Mouse (Mus musculus): ENCODE results near the gene Cnot11. TPM values are rescaled to one million over a fixed set of nuclear protein-coding genes. Genes with fewer than 3 reads are reported as not detected.

Gene Cnot11
- polyA plus RNA-seq (2014; fragmentation: Nextera tagmentation; extraction: Ambion mirVana), result 26.8 and 29.0 TPM in 2 replicates

DNA sequence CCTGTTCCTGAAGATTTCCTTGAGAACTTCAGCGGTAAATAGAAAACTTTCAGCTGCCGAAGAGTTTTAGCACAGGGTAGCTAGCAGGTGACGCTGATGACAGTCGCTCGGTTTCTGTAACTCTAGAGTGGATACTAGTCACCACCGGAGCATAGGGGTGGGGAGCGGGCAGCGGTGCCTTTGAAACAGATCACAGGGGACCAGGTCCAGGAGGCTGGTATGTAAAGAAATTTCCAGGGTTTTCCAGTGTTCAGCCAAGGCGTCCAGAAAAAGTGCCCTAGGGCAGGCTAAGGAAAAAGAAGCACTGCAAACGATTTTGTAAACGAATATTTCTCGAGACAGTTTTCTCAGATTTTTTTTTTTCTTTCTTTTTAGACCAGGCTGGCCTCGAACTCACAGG, at the start of gene Cnot11:
Gene Cnot11, plus strand, starts transcription at position 162 of the 400 bp plus-strand sequence.
- Histone ChIP-seq H3K27ac (ENCODE audit: low read depth) (peak within 1 kb of the TSS; percentile 88), H3K4me1 (ENCODE audit: insufficient read depth) (0 out of 2 replicates have a peak, but pooled peaks cover 7% of the 10 kb centered on the region), H3K27me3 (ENCODE audit: insufficient read depth, low read length) (no peaks in the 10 kb centered on the region), H3K36me3 (ENCODE audit: insufficient read depth) (peaks cover 21% of the 10 kb centered on the region), H3K4me3 (ENCODE audit: low read depth, low read length) (peak within 1 kb of the TSS; percentile 95), H3K9ac (peak within 1 kb of the TSS; percentile 91), H3K9me3 (ENCODE audit: low read depth, low read length) (no peaks in the 10 kb centered on the region), H3K4me2 (peak within 1 kb of the TSS; percentile 85)
- TF ChIP-seq CTCF (IDR thresholded peaks at IDR 0.05; ENCODE audit: low read depth), result no peak
- DNase-seq (no peak), ATAC-seq (ENCODE audit: insufficient read depth) (no peak)
- whole genome bisulfite sequencing, result 27% methylated on average over 13 of the region's 13 CpGs

DNA sequence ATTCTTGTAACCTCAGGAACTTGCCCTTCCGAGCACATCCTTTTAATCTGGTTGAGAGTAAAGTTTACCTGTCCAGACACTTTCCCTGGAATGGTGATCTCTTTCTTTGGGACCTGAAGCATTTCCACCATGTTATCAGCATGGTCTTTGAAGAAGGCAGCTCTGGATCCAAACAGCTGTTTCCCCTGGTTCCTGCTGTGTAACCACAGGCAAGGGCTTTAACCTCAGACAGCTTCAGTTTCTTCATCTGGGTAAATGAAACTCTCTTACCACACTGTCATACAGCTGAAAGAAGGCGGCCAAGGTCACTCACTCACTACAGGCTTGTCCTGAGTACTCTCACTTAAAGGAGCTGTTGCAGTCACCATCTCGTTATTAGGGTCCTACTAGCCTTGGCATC, 47.4 kb upstream of the Cnot11 start:
- WGBS, result 71% methylated on average over 3 of the region's 3 CpGs
- H3K27me3 ChIP-seq (ENCODE audit: insufficient read depth, low read length), result no peaks in the 10 kb centered on the region
- DNase-seq, result no peak
- H3K36me3 ChIP-seq (ENCODE audit: insufficient read depth), result no peaks in the 10 kb centered on the region
- no peaks in the 10 kb centered on the region for H3K4me1 ChIP-seq (ENCODE audit: insufficient read depth)
- no peak for TF ChIP-seq CTCF (IDR thresholded peaks at IDR 0.05; ENCODE audit: low read depth)
- H3K4me3 ChIP-seq (ENCODE audit: low read depth, low read length), result no peak overlapping the region
- no peak overlapping the region for H3K27ac ChIP-seq (ENCODE audit: low read depth)
- no peak for ATAC-seq (ENCODE audit: insufficient read depth)
- H3K9ac ChIP-seq, result no peak overlapping the region
- H3K4me2 ChIP-seq, result no peak overlapping the region
- no peaks in the 10 kb centered on the region for H3K9me3 ChIP-seq (ENCODE audit: low read depth, low read length)

- no peak for DNase-seq
Observed at GRCm38 (mm10) chr1:39493165-39493564, 41.6 kb upstream of the Cnot11 start.

GRCm38 (mm10) chr1:39493664-39494063, 41.1 kb upstream of the Cnot11 start:
- no peak for DNase-seq
- no peak overlapping the region for H3K4me2 ChIP-seq
- H3K9ac ChIP-seq, result no peak overlapping the region
- no peaks in the 10 kb centered on the region for H3K36me3 ChIP-seq (ENCODE audit: insufficient read depth)
- WGBS, result 67% methylated on average over 3 of the region's 3 CpGs
- H3K27me3 ChIP-seq (ENCODE audit: insufficient read depth, low read length), result no peaks in the 10 kb centered on the region
- no peak overlapping the region for H3K4me3 ChIP-seq (ENCODE audit: low read depth, low read length)
- TF ChIP-seq CTCF (IDR thresholded peaks at IDR 0.05; ENCODE audit: low read depth), result no peak
- H3K27ac ChIP-seq (ENCODE audit: low read depth), result no peak overlapping the region
- no peaks in the 10 kb centered on the region for H3K4me1 ChIP-seq (ENCODE audit: insufficient read depth)
- no peak for ATAC-seq (ENCODE audit: insufficient read depth)
- H3K9me3 ChIP-seq (ENCODE audit: low read depth, low read length), result no peaks in the 10 kb centered on the region

More at GRCm38 (mm10) chr1:39493165-39493564, 41.6 kb upstream of the Cnot11 start:
- no peaks in the 10 kb centered on the region for H3K9me3 ChIP-seq (ENCODE audit: low read depth, low read length)
- no peak overlapping the region for H3K4me3 ChIP-seq (ENCODE audit: low read depth, low read length)
- H3K9ac ChIP-seq, result no peak overlapping the region
- WGBS, result 73% methylated on average over 5 of the region's 5 CpGs
- H3K27me3 ChIP-seq (ENCODE audit: insufficient read depth, low read length), result no peaks in the 10 kb centered on the region
- no peak for TF ChIP-seq CTCF (IDR thresholded peaks at IDR 0.05; ENCODE audit: low read depth)
- no peaks in the 10 kb centered on the region for H3K4me1 ChIP-seq (ENCODE audit: insufficient read depth)
- H3K27ac ChIP-seq (ENCODE audit: low read depth), result no peak overlapping the region
- no peaks in the 10 kb centered on the region for H3K36me3 ChIP-seq (ENCODE audit: insufficient read depth)
- no peak for ATAC-seq (ENCODE audit: insufficient read depth)
- H3K4me2 ChIP-seq, result no peak overlapping the region

DNA sequence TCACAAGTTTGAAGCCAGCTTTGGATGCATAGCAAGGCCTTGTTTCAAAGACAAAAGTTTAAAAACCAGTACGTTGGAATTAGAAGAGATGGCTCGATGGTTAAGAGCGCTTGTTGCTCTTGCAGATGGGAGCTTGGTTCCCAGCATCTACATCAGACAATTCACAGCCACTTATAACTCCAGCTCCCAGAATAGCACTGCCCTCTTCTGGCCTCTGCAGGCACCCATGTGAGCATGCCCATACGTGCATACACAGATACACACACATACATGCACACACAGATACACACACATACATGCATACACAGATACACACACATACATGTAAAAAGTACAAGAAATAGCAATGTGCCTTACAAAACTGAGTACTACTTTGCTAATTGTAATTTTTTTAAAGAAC, 37.8 kb upstream of the Cnot11 start:
- H3K27ac ChIP-seq (ENCODE audit: low read depth), result no peak overlapping the region
- WGBS, result 92% methylated on average over 4 of the region's 4 CpGs

GRCm38 (mm10) chr1:39497748-39498147, 37.0 kb upstream of the Cnot11 start:
- DNase-seq, result no peak
- Histone ChIP-seq H3K27ac (ENCODE audit: low read depth) (no peak overlapping the region), H3K9ac (no peak overlapping the region), H3K4me2 (no peak overlapping the region), H3K4me3 (ENCODE audit: low read depth, low read length) (no peak overlapping the region), H3K27me3 (ENCODE audit: insufficient read depth, low read length) (no peaks in the 10 kb centered on the region), H3K9me3 (ENCODE audit: low read depth, low read length) (no peaks in the 10 kb centered on the region), H3K4me1 (ENCODE audit: insufficient read depth) (no peaks in the 10 kb centered on the region), H3K36me3 (ENCODE audit: insufficient read depth) (no peaks in the 10 kb centered on the region)
- 87% methylated on average over 11 of the region's 11 CpGs for WGBS
- ATAC-seq (ENCODE audit: insufficient read depth), result no peak
- TF ChIP-seq CTCF (IDR thresholded peaks at IDR 0.05; ENCODE audit: low read depth), result peak; percentile 24

More for the DNA sequence above, 37.8 kb upstream of the Cnot11 start:
- Histone ChIP-seq H3K27me3 (ENCODE audit: insufficient read depth, low read length) (no peaks in the 10 kb centered on the region), H3K4me1 (ENCODE audit: insufficient read depth) (no peaks in the 10 kb centered on the region), H3K9me3 (ENCODE audit: low read depth, low read length) (no peaks in the 10 kb centered on the region), H3K4me2 (no peak overlapping the region), H3K9ac (no peak overlapping the region), H3K36me3 (ENCODE audit: insufficient read depth) (no peaks in the 10 kb centered on the region), H3K4me3 (ENCODE audit: low read depth, low read length) (no peak overlapping the region)
- no peak for TF ChIP-seq CTCF (IDR thresholded peaks at IDR 0.05; ENCODE audit: low read depth)
- ATAC-seq (ENCODE audit: insufficient read depth), result no peak
- DNase-seq, result no peak

DNA sequence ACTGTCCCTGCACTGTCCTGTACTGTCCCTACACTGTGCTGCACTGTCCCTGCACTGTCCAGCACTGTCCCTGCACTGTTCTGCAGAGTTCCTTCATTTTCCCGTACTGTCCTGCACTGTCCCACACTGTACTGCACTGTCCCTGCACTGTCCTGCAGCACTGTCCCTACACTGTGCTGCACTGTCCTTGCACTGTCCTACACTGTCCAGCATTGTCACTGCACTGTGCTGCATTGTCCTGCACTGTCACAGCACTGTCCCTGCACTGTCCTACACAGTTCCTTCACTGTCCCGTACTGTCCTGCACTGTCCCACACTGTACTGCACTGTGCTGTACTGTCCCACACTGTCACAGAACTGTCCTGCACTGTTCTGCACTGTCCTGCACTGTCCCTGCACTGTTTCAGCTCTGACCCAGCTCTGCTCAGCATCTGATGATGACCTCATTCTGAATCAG, 35.3 kb upstream of the Cnot11 start:
- DNase-seq (no peak), ATAC-seq (ENCODE audit: insufficient read depth) (0 out of 2 replicates have a peak, but pooled peaks have one; percentile 35)
- whole genome bisulfite sequencing, result 75% methylated on average over 2 of the region's 2 CpGs
- no peaks in the 10 kb centered on the region for H3K9me3 ChIP-seq (ENCODE audit: low read depth, low read length)
- no peaks in the 10 kb centered on the region for H3K4me1 ChIP-seq (ENCODE audit: insufficient read depth)
- no peak overlapping the region for H3K9ac ChIP-seq
- no peak for TF ChIP-seq CTCF (IDR thresholded peaks at IDR 0.05; ENCODE audit: low read depth)
- H3K4me2 ChIP-seq, result no peak overlapping the region
- H3K4me3 ChIP-seq (ENCODE audit: low read depth, low read length), result no peak overlapping the region
- H3K36me3 ChIP-seq (ENCODE audit: insufficient read depth), result no peaks in the 10 kb centered on the region
- no peaks in the 10 kb centered on the region for H3K27me3 ChIP-seq (ENCODE audit: insufficient read depth, low read length)
- no peak overlapping the region for H3K27ac ChIP-seq (ENCODE audit: low read depth)

Data from lung, embryonic 14.5 days (tissue).